Mouse (Mus musculus) colon, adult 2 months (tissue): ENCODE measurements around the gene Pla2g6. TPM values are rescaled to one million over a fixed set of nuclear protein-coding genes. Genes with fewer than 3 reads are reported as not detected.

Experiments
- polyA plus RNA-seq: library from polyadenylated mRNA; depleted of rRNA; stranded (reverse); fragments of >200 nt; gene quantifications from 2 replicates; pipeline ENCODE4 v1.2.3, GENCODE M21; 2012; rRNA removed

Gene Pla2g6
- polyA plus RNA-seq = 18.6 and 21.0 TPM in 2 replicates

GRCm38 (mm10) chr15:79328058-79328938 lies at the start of gene Pla2g6:
Pla2g6 (minus strand) TSS chr15:79328390.

GRCm38 (mm10) chr15:79346051-79346793 lies 18.0 kb upstream of the Pla2g6 start, which contains the start of gene Maff:
Maff (plus strand) TSS chr15:79346621.

GRCm38 (mm10) chr15:79285399-79285798 lies 42.8 kb downstream of the Pla2g6 start, which contains the start of gene Baiap2l2:
Baiap2l2 (minus strand) TSS chr15:79285537.

GRCm38 (mm10) chr15:79254661-79255060 lies 73.5 kb downstream of the Pla2g6 start, which contains the start of gene Slc16a8:
Slc16a8 (minus strand) TSS chr15:79254761.

Other genes with a start within 250 kb of the Pla2g6 start
- 22.2 and 23.4 TPM in 2 replicates for gene Micall1, start 219.5 kb downstream of the Pla2g6 start, polyA plus RNA-seq
- 44.7 and 62.6 TPM in 2 replicates for gene Polr2f, start 187.4 kb downstream of the Pla2g6 start, polyA plus RNA-seq
- gene 1700088E04Rik, start 187.1 kb downstream of the Pla2g6 start, polyA plus RNA-seq = 2.0 and 4.5 TPM in 2 replicates
- 9.8 and 10.4 TPM in 2 replicates for gene Sox10, start 163.2 kb downstream of the Pla2g6 start, polyA plus RNA-seq
- gene Pick1, start 99.2 kb downstream of the Pla2g6 start, polyA plus RNA-seq = 48.6 and 52.6 TPM in 2 replicates
- gene Gm49486, start 99.0 kb downstream of the Pla2g6 start, polyA plus RNA-seq = not detected in 2 replicates
- 0.44 and 1.8 TPM in 2 replicates for gene Slc16a8, start 73.6 kb downstream of the Pla2g6 start, polyA plus RNA-seq
- 156 and 160 TPM in 2 replicates for gene Baiap2l2, start 42.9 kb downstream of the Pla2g6 start, polyA plus RNA-seq
- gene Maff, start 18.2 kb upstream of the Pla2g6 start, polyA plus RNA-seq = 14.4 and 17.4 TPM in 2 replicates
- gene Tmem184b, start 75.2 kb upstream of the Pla2g6 start, polyA plus RNA-seq = 179 and 187 TPM in 2 replicates
- 33.1 and 37.6 TPM in 2 replicates for gene Csnk1e, start 127.2 kb upstream of the Pla2g6 start, polyA plus RNA-seq
- gene Kcnj4, start 176.9 kb upstream of the Pla2g6 start, polyA plus RNA-seq = not detected in 2 replicates
- 33.4 and 44.5 TPM in 2 replicates for gene Kdelr3, start 188.0 kb upstream of the Pla2g6 start, polyA plus RNA-seq
- gene Ddx17, start 218.4 kb upstream of the Pla2g6 start, polyA plus RNA-seq = 137 and 181 TPM in 2 replicates